In genomic region chr12:3371991-3372390, GRCm38 (mm10) we compare ENCODE assay signal across 14 mouse cellular contexts. TPM values are rescaled to one million over a fixed set of nuclear protein-coding genes. Genes with fewer than 3 reads are reported as not detected.
DNase-seq lines count a peak whose midpoint lies in the region; ATAC-seq and TF ChIP-seq lines count a peak whose summit lies in the region.
"Had no signal": no experiment of that assay in that cellular context is flagged by ENCODE, and none has a peak within 500 bp of the region (broad histone marks: within the 10 kb centered on the region; RNA-seq: fewer than 3 reads in every experiment).

No protein-coding gene starts in this region.

- no peak overlapping the region for H3K4me3 ChIP-seq in kidney, embryonic 16.5 days (ENCODE audit: low read length)
- H3K4me3 ChIP-seq in midbrain, postnatal 0 days (ENCODE audit: low read depth, low read length): no peak overlapping the region
- H3K4me3 ChIP-seq in intestine, embryonic 15.5 days (replicated peaks): no peak overlapping the region
- H3K4me3 ChIP-seq: heart, adult 2 months; limb, embryonic 15.5 days; megakaryocyte, embryonic 14.5 days had no signal

- intact Hi-C loops in heart, postnatal 36 days (cut with DNase I): no loop called here

- no peak for TF ChIP-seq POLR2A in brain, embryonic 14.5 days (IDR thresholded peaks at IDR 0.05; ENCODE audit: borderline replicate concordance, extremely low read depth, insufficient read depth, insufficient read length, poor library complexity, severe bottlenecking)

- ATAC-seq in kidney, embryonic 16.5 days (ENCODE audit: low FRiP score, low TSS enrichment): no peak
- peak; percentile 14; the same call in 1 of the 2 replicates for ATAC-seq in granulocyte monocyte progenitor cell, adult 5-6 weeks (replicated peaks; ENCODE audit: poor library complexity, severe bottlenecking)
- ATAC-seq in midbrain, postnatal 0 days (ENCODE audit: low FRiP score): peak; percentile 31; the same call in 1 of the 2 replicates
- no peak for ATAC-seq in intestine, embryonic 15.5 days

- peak overlapping the region; percentile 23; the same call in 1 of the 2 replicates for H3K27ac ChIP-seq in kidney, embryonic 16.5 days (ENCODE audit: low read length)
- H3K27ac ChIP-seq in midbrain, postnatal 0 days (ENCODE audit: low read depth, low read length): peak overlapping the region; percentile 67
- H3K27ac ChIP-seq in intestine, embryonic 15.5 days: no peak overlapping the region
- H3K27ac ChIP-seq: heart, adult 2 months; limb, embryonic 15.5 days had no signal

- no peak for TF ChIP-seq CTCF in brain, embryonic 14.5 days (IDR thresholded peaks at IDR 0.05; ENCODE audit: borderline replicate concordance, extremely low read depth, insufficient read depth, insufficient read length)
- no peak for TF ChIP-seq CTCF in midbrain, postnatal 0 days (IDR thresholded peaks at IDR 0.05)

- peaks cover 30% of the 10 kb centered on the region for H3K4me1 ChIP-seq in kidney, embryonic 16.5 days (ENCODE audit: insufficient read depth, low read length)
- H3K4me1 ChIP-seq in midbrain, postnatal 0 days (ENCODE audit: insufficient read depth, low read length): peaks cover 25% of the 10 kb centered on the region
- H3K4me1 ChIP-seq in intestine, embryonic 15.5 days (replicated peaks): peaks cover 8% of the 10 kb centered on the region

- 63% methylated on average over 3 of the region's 3 CpGs for WGBS in kidney, embryonic 16.5 days
- WGBS in midbrain, postnatal 0 days: 27% methylated on average over 3 of the region's 3 CpGs
- WGBS in intestine, embryonic 15.5 days: 63% methylated on average over 3 of the region's 3 CpGs

- peaks cover 14% of the 10 kb centered on the region for H3K36me3 ChIP-seq in kidney, embryonic 16.5 days (ENCODE audit: insufficient read depth, low read length)
- H3K36me3 ChIP-seq in midbrain, postnatal 0 days (ENCODE audit: insufficient read depth, low read length): peaks cover 6% of the 10 kb centered on the region
- H3K36me3 ChIP-seq in intestine, embryonic 15.5 days: no peaks in the 10 kb centered on the region
- H3K36me3 ChIP-seq: G1E had no signal

- H3K9me3 ChIP-seq in kidney, embryonic 16.5 days (ENCODE audit: low read length): no peaks in the 10 kb centered on the region
- no peaks in the 10 kb centered on the region for H3K9me3 ChIP-seq in midbrain, postnatal 0 days (ENCODE audit: low read length)
- no peaks in the 10 kb centered on the region for H3K9me3 ChIP-seq in intestine, embryonic 15.5 days
- H3K9me3 ChIP-seq: G1E; limb, embryonic 15.5 days; megakaryocyte, embryonic 14.5 days had no signal

- no peak overlapping the region for H3K9ac ChIP-seq in kidney, embryonic 16.5 days (replicated peaks; ENCODE audit: low read length)
- no peak overlapping the region for H3K9ac ChIP-seq in midbrain, postnatal 0 days (replicated peaks; ENCODE audit: low read length, poor library complexity, severe bottlenecking)
- H3K9ac ChIP-seq in intestine, embryonic 15.5 days: no peak overlapping the region
- H3K9ac ChIP-seq: limb, embryonic 15.5 days had no signal

- no peak overlapping the region for H3K4me2 ChIP-seq in kidney, embryonic 16.5 days (replicated peaks; ENCODE audit: low read depth, low read length)
- H3K4me2 ChIP-seq in midbrain, postnatal 0 days (ENCODE audit: low read depth, low read length, poor library complexity, severe bottlenecking): peak overlapping the region; percentile 92
- no peak overlapping the region for H3K4me2 ChIP-seq in intestine, embryonic 15.5 days (replicated peaks)
- H3K4me2 ChIP-seq: limb, embryonic 15.5 days had no signal

- no peak for DNase-seq in kidney, postnatal 25 days
- peak; percentile 90 for DNase-seq in brain, embryonic 14.5 days (ENCODE audit: low read depth)
- peak; percentile 62 for DNase-seq in midbrain, postnatal 0 days (ENCODE audit: low spot score)
- DNase-seq in heart, postnatal 36 days: no peak
- no peak for DNase-seq in layer of hippocampus, postnatal 36 days
- DNase-seq: heart, adult 2 months; right cerebral cortex, postnatal 4 days; thymus, postnatal 36 days had no signal

- H3K27me3 ChIP-seq in kidney, embryonic 16.5 days (ENCODE audit: insufficient read depth, low read length): no peaks in the 10 kb centered on the region
- no peaks in the 10 kb centered on the region for H3K27me3 ChIP-seq in midbrain, postnatal 0 days (ENCODE audit: insufficient read depth, low read length)
- H3K27me3 ChIP-seq in intestine, embryonic 15.5 days (replicated peaks): no peaks in the 10 kb centered on the region
- H3K27me3 ChIP-seq: limb, embryonic 15.5 days; megakaryocyte, embryonic 14.5 days had no signal

RNA-seq across cellular contexts. Expression of gene Kif3c, which starts 7.1 kb away (rescaled TPM):
- polyA plus RNA-seq in kidney, embryonic 16.5 days (2015; fragmentation: Nextera tagmentation; extraction: Ambion mirVana): 12.3 and 13.6 TPM in 2 replicates
- 109 and 130 TPM in 2 replicates for polyA plus RNA-seq in brain, embryonic 14.5 days (2012; rRNA removed)
- total RNA-seq in granulocyte monocyte progenitor cell, adult 5-6 weeks (2014; fragmentation: Nextera tagmentation): 2.7 and 7.8 TPM in 2 replicates
- 3.3 and 4.4 TPM in 2 replicates for total RNA-seq in granulocyte monocyte progenitor cell, adult 5-6 weeks (2017)
- total RNA-seq in midbrain, postnatal 0 days (2014; rRNA removed): 172 and 176 TPM in 2 replicates
- polyA plus RNA-seq in midbrain, postnatal 0 days (2015; fragmentation: Nextera tagmentation; extraction: Ambion mirVana): 70.0 and 70.7 TPM in 2 replicates
- 8.1 and 8.7 TPM in 2 replicates for polyA plus RNA-seq in intestine, embryonic 15.5 days (2015; fragmentation: Nextera tagmentation; extraction: Ambion mirVana)
- total RNA-seq in heart, postnatal 36 days (2021): 1 to 10 TPM; 4.4 to 5.3 TPM
- total RNA-seq in layer of hippocampus, postnatal 36 days (2021): 100 to 1,000 TPM; 163 to 168 TPM

RNA-seq across cellular contexts. Expression of gene Asxl2, which starts 54.7 kb away (rescaled TPM):
- polyA plus RNA-seq in kidney, embryonic 16.5 days (2015; fragmentation: Nextera tagmentation; extraction: Ambion mirVana): 15.0 and 20.7 TPM in 2 replicates
- polyA plus RNA-seq in brain, embryonic 14.5 days (2012; rRNA removed): 9.5 and 13.1 TPM in 2 replicates
- total RNA-seq in granulocyte monocyte progenitor cell, adult 5-6 weeks (2014; fragmentation: Nextera tagmentation): 44.4 and 53.1 TPM in 2 replicates
- 26.9 and 30.2 TPM in 2 replicates for total RNA-seq in granulocyte monocyte progenitor cell, adult 5-6 weeks (2017)
- 16.0 and 16.7 TPM in 2 replicates for total RNA-seq in midbrain, postnatal 0 days (2014; rRNA removed)
- polyA plus RNA-seq in midbrain, postnatal 0 days (2015; fragmentation: Nextera tagmentation; extraction: Ambion mirVana): 6.7 and 9.5 TPM in 2 replicates
- 18.6 and 18.9 TPM in 2 replicates for polyA plus RNA-seq in intestine, embryonic 15.5 days (2015; fragmentation: Nextera tagmentation; extraction: Ambion mirVana)
- total RNA-seq in heart, postnatal 36 days (2021): 10 to 100 TPM; 24.0 to 28.1 TPM
- 10 to 100 TPM; 31.0 to 31.6 TPM for total RNA-seq in layer of hippocampus, postnatal 36 days (2021)

Comparison
In these comparisons a context has a peak if more than half of its experiments do, and no peak if none do; other contexts are left out.
1. ATAC-seq: peak in granulocyte monocyte progenitor cell, adult 5-6 weeks (single experiment) and midbrain, postnatal 0 days (single experiment); none in kidney, embryonic 16.5 days (single experiment) and intestine, embryonic 15.5 days (single experiment).
2. DNase-seq: peak in brain, embryonic 14.5 days (single experiment) and midbrain, postnatal 0 days (single experiment); none in kidney, postnatal 25 days (0 of 2), heart, postnatal 36 days (0 of 2) and layer of hippocampus, postnatal 36 days (0 of 2).
3. RNA of gene Kif3c, which starts 7.1 kb away (total RNA-seq): 172 to 176 TPM in midbrain, postnatal 0 days and 163 to 168 TPM in layer of hippocampus, postnatal 36 days; 4.4 to 5.3 TPM in heart, postnatal 36 days and 2.7 to 7.8 TPM in granulocyte monocyte progenitor cell, adult 5-6 weeks; every median in the first group is over 10 times any median in the second.